Mouse (Mus musculus): ENCODE results near the gene Pcyt2.

DNA sequence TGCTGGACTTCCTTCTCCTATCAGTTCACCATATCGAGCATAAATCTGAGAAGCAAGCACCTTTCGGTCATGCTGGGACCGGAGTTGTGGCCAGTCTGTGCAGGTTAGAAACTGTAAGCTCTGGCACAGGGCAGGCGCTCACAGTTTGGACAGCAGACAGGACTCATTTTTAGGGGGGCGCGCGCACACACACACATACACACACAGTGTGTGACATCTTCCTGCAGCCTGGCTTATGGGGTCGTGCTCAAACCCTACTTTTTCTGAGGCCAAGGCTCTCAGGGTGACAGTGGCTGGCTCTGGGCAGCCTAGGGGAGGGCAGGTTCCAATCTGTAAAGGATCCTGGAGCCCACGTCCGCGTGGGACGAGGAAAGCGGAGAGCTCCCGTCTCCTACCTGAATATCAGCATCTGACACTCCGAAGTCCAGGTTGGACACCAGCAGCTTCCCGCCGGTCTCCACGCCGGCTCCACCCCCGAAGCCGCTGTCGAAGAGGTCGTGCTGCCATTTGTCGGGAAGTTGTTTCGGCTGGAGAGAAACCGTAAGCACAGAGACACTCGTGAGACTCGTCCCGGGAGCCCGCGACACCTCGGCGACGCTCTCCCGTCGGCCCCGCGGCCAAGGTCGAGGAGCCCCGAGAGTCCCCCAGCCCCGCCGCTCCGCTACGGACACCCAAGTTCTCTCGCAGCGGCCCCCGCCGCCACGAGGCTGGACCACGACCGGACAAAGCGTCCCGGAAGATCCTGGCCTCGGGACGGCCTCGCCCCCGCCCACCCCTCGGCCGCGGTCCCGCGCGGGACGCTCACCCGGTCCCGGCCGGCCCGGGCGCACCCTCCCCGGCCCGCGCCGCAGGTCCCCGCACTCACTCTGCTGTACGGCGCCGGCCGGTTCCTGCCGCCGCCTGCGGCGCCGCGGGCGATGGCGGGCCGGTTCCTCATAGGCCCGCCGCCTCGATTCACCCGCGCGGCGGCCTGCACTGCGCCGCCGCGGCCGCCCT lies 20.2 kb downstream of the Pcyt2 start:
- TF ChIP-seq CTCF (IDR thresholded peaks at IDR 0.05; ENCODE audit: low read depth) (no peak), EP300 (IDR thresholded peaks at IDR 0.05; ENCODE audit: low read depth) (no peak)
